Mouse (Mus musculus) layer of hippocampus, adult 9-11 months (tissue): ENCODE data around the gene Olfr878.
A peak's percentile ranks its signal among the peaks of the same experiment; 100 is the strongest.

ENCODE experiments used
- DNase-seq: peaks from one replicate; pipeline ENCODE4 v3.0.0; 2022

Gene Olfr878

GRCm38 (mm10) chr9:37917540-37917939 is at the start of gene Olfr878:
Gene Olfr878 (plus strand): TSS chr9:37917840.
- DNase-seq: no peak

DNA sequence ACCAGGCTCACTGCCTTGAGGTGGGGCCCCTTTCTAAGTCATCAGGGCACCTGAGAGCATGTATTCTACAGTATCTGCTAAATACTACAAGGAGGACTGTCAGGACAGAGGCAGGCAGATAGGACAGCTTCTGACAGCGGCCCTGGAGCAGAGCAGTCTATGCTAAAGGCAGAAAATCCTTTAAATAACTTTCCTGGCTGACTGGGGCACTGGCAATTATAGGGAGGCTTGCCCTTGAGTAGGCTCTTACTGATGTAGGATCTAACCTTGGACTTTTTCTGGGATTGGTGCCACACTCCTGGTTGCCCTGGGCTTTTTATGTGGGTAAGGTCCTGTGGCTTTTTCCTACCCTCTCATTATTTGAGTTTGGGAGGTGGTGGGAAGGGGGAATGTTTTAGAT is 47.4 kb upstream of the Olfr878 start:
- no peak for DNase-seq

DNA sequence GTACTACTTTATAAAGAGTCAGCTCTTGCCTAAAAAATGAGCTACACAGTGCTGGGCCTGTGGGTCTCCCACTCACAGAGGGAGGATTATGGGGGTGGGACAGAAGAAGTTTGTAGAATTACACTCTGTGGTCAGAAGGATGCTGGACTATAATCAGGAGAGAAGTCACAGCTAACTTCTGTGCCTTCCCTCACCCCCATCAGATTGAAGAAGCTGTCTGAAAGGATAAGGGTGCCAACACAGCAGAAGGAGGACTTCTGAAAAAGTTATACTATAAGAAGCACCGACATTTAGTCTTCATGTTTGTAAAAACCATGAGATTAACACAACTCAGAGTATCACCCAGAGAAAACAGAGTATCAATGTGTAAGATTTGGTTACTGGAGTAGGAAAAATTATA is 46.5 kb upstream of the Olfr878 start:
- no peak for DNase-seq

DNA sequence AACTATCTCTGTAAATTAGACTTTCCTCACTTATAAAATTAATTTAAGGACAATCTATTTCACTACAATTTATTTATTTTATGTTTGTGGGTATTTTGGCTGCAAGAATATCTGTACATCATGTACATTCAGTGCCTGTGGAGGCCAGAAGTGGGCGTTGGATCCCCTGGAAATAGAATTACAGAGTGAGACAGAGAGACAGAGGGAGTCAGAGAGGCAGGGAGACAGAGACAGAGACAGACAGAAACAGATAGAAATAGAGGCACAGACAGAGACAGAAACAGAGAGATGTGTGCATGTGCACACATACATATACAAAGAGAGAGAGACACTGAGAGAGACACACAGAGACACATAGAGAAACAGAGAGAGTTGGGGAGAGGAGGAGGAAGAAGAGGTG is 46.1 kb upstream of the Olfr878 start:
- DNase-seq: no peak

DNA sequence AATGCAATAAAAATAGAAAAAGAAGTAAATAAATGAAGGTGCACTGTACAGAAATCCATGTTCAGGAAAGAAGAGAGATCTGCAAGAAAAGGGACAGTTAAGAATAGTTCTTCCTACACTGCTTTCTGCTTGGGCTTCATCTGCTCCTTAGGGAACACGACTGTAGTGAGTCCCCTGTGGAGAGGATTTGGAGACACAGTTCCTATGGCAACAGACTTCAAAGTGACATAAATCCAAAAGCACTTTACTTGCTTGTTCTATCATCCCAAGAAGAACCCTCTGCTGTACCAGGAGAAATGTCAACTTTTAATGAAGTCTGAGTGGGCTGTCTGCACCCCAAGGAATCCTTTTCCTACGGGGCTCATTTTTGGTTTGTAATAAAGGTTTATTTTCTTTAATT is 26.7 kb upstream of the Olfr878 start:
- peak; percentile 42 for DNase-seq

DNA sequence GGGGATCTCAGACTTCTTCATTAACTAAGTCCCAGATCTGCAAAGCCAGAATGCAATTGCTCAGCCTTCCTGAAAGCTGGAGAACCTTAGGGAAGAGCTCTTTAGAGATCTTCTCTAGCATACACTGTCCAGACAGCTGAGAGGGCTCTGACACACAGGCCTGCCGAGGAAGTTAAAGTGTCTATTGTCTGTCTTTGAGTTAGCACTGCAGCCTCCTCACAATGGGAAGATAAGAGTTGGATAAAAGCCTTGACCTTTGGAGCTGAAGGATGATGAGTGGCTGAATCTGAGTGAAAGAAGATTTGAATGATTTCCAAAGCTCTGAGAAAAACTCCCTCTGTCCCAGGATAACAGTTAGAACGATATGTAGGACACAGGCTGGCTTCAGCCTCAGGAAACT is 21.0 kb upstream of the Olfr878 start, which contains the start of gene Olfr145:
Olfr145 (plus strand) TSS at position 64 of the 400 bp plus-strand sequence.
- no peak for DNase-seq

DNA sequence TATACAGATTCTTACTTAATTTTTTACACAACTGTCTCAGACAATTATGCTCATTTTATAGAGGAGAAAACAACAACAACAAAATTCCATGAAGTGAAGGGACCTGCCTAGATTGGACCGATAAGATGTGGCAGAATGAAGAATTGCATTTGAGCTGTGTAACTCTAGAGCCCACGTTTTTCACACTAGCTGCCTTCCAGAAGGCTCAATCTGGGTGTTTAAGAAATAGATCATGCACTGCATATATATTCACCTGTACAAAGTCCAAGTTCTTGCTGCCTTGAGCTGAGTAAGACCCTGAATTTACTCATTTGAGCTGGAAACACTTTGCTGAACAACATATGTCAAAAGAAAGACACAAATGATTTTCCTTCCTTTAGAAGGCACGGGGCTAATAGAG is 12.1 kb upstream of the Olfr878 start:
- DNase-seq: peak; percentile 2

DNA sequence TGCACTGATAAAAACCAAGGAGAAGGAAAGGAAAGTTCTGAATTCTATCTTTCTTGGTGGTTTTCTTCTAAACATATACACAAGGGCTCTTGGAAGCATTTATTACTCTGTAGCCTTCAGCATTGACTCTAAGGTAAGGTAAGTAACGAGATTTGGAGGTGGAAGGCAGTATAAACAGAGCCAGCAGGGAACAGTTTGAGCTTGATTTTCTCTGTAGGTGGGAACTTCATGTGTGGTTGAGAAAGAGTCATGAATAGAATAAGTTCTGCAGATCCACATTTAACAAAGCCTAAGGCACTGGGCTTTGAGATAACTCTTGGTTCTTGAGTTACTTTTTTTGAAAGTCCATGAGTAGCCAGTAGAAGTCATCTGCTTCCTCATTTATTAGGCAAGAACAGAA is 378 bp downstream of the Olfr878 start:
- DNase-seq: no peak

GRCm38 (mm10) chr9:37924194-37924593 is 6.6 kb downstream of the Olfr878 start:
- DNase-seq: no peak

DNA sequence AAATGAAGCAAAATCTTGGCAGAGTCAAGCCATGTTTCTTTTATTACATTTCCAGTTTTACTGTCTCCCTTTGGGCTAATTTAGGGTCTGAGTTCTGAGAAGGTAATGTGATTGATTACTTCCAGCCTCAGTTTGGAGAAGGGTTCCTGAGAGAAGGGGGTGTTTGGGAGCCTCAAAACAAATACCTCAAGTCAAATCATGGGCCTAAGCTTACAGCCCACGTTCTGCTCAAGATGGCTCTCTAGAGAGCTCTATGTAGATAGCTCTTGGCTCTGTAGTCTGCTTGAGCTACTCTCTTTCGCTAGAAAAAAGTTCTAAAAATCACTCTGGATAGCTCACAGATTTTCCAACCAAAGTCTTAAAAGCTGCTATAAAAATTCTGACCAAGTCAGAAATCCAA is 7.8 kb downstream of the Olfr878 start:
- no peak for DNase-seq

GRCm38 (mm10) chr9:37926019-37927013 is 8.7 kb downstream of the Olfr878 start:
- no peak for DNase-seq

GRCm38 (mm10) chr9:37932519-37932918 is 14.9 kb downstream of the Olfr878 start:
- peak; percentile 42 for DNase-seq

DNA sequence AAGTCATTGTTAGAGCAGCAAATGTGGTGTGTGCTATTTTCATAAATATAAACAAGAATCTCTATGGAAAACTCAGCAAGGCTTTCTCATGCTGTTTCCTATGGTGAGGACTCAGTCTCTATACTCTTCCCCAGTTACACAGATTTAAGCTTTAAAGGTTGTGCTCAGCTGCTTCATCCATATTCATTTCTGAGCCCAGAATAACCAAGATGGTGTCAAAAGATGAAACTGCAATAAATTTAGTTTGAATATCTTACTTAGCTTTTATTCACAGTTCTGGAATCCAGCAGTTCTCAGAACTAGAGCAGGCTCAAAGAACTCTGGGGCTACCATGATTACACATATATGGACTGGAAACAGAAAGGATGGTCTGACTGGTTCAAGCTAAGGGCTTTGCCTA is 16.5 kb downstream of the Olfr878 start:
- DNase-seq: no peak

GRCm38 (mm10) chr9:37941167-37941566 is 23.5 kb downstream of the Olfr878 start:
- DNase-seq: no peak
